Mouse (Mus musculus): ENCODE data around the gene Olfr117. TPM values are rescaled to one million over a fixed set of nuclear protein-coding genes. Genes with fewer than 3 reads are reported as not detected.
"Not testable (repeated sequence)": the region's sequence is repeated elsewhere in the genome, so short reads cannot be mapped to it uniquely, and the experiment has no call there.

Gene Olfr117
- polyA plus RNA-seq (2012; rRNA removed), result not detected in 2 replicates

- DNase-seq (ENCODE audit: low spot score), result no peak
Observed at GRCm38 (mm10) chr17:37663682-37664081, at the start of gene Olfr117. TSS of gene Olfr117 (minus strand) at chr17:37663782.

GRCm38 (mm10) chr17:37696264-37696663 lies 32.7 kb upstream of the Olfr117 start, which contains the start of gene Olfr119:
TSS of gene Olfr119 (plus strand) at chr17:37696564.
- DNase-seq (ENCODE audit: low spot score), result not testable (repeated sequence)

- DNase-seq (ENCODE audit: low spot score), result no peak
Observed at GRCm38 (mm10) chr17:37666688-37667087, 3.1 kb upstream of the Olfr117 start, which contains the start of gene Olfr118. TSS of gene Olfr118 (plus strand) at chr17:37666988.

DNA sequence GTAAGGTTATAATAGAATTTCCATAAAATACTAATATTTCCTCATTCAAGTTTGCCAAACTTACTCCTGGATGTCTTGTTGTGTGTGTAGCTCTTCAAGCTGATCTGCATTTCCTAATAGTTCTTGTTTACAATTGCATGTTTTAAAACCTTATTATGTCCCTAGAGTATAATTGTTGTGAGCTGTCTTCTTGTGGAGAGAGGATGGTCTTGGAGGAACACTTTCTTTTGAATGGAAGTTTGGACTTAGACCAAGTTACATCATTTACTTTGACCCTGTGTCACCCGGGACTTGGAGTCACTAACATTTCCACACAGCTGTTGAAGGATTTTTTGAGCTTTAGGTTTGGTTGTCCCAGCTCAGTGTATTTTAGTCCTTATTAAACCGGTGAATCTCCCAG lies 36.6 kb downstream of the Olfr117 start, which contains the start of the genes Olfr115 and Olfr116:
Gene Olfr115, minus strand, starts transcription at position 101 of the 400 bp plus-strand sequence.
Gene Olfr116, minus strand, starts transcription at position 191 of the 400 bp plus-strand sequence.
- DNase-seq (ENCODE audit: low spot score), result no peak

Other genes with a start within 250 kb of the Olfr117 start
- gene Olfr108, start 218.3 kb downstream of the Olfr117 start, polyA plus RNA-seq (2012; rRNA removed), result not detected in 2 replicates
- gene Olfr109, start 204.9 kb downstream of the Olfr117 start, polyA plus RNA-seq (2012; rRNA removed), result not detected in 2 replicates
- gene H2-M2, start 180.2 kb downstream of the Olfr117 start, polyA plus RNA-seq (2012; rRNA removed), result 0.35 and 0.47 TPM in 2 replicates
- not detected in 2 replicates for gene Olfr110, start 171.3 kb downstream of the Olfr117 start, polyA plus RNA-seq (2012; rRNA removed)
- gene Olfr111, start 155.8 kb downstream of the Olfr117 start, polyA plus RNA-seq (2012; rRNA removed), result 0.03 and 0.04 TPM in 2 replicates
- not detected in 2 replicates for gene Olfr112, start 94.3 kb downstream of the Olfr117 start, polyA plus RNA-seq (2012; rRNA removed)
- not detected in 2 replicates for gene Olfr113, start 86.1 kb downstream of the Olfr117 start, polyA plus RNA-seq (2012; rRNA removed)
- gene Olfr114, start 71.0 kb downstream of the Olfr117 start, polyA plus RNA-seq (2012; rRNA removed), result not detected in 2 replicates
- not detected in 2 replicates for gene Olfr115, start 36.7 kb downstream of the Olfr117 start, polyA plus RNA-seq (2012; rRNA removed)
- gene Olfr116, start 36.6 kb downstream of the Olfr117 start, polyA plus RNA-seq (2012; rRNA removed), result not detected in 2 replicates
- gene Olfr118, start 3.2 kb upstream of the Olfr117 start, polyA plus RNA-seq (2012; rRNA removed), result not detected in 2 replicates
- gene Olfr119, start 32.8 kb upstream of the Olfr117 start, polyA plus RNA-seq (2012; rRNA removed), result not detected in 2 replicates
- gene Olfr120, start 58.0 kb upstream of the Olfr117 start, polyA plus RNA-seq (2012; rRNA removed), result not detected in 2 replicates
- gene Olfr121, start 85.1 kb upstream of the Olfr117 start, polyA plus RNA-seq (2012; rRNA removed), result not detected in 2 replicates
- not detected in 2 replicates for gene Olfr122, start 104.8 kb upstream of the Olfr117 start, polyA plus RNA-seq (2012; rRNA removed)
- gene Olfr123, start 129.7 kb upstream of the Olfr117 start, polyA plus RNA-seq (2012; rRNA removed), result not detected in 2 replicates
- gene Olfr124, start 136.1 kb upstream of the Olfr117 start, polyA plus RNA-seq (2012; rRNA removed), result not detected in 2 replicates
- gene Olfr125, start 169.2 kb upstream of the Olfr117 start, polyA plus RNA-seq (2012; rRNA removed), result not detected in 2 replicates
- gene Olfr126, start 183.7 kb upstream of the Olfr117 start, polyA plus RNA-seq (2012; rRNA removed), result not detected in 2 replicates
- not detected in 2 replicates for gene Olfr127, start 236.7 kb upstream of the Olfr117 start, polyA plus RNA-seq (2012; rRNA removed)